Mouse (Mus musculus): ENCODE results near the gene Rcvrn. TPM values are rescaled to one million over a fixed set of nuclear protein-coding genes. Genes with fewer than 3 reads are reported as not detected.

The Rcvrn gene
- total and polyA plus RNA-seq, 2 experiments from 2014 or later: not detected

DNA sequence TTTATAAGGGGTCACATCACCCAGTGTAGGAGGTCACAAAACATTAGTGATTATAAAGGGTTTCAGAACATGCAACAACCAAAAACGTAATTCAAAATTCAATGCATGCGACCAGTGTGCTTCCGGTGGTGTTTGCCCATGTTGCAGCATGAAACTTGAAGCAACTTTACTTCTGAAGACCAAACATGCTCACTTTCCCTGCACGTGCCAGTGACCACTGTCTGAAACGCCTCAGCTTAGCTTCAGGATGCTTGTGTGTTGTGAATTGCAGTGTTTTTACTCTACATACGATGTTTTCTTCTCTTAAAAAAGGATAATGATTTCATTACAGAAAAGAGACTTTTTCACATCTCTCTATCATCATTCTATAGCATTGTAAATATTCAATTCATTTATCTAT is 43.2 kb downstream of the Rcvrn start:
- H3K9me3 ChIP-seq (replicated peaks; ENCODE audit: control insufficient read depth, low read length): no peaks in the 10 kb centered on the region
- no peaks in the 10 kb centered on the region for H3K4me1 ChIP-seq (ENCODE audit: control insufficient read depth, insufficient read depth)
- no peak overlapping the region for H3K27ac ChIP-seq (ENCODE audit: low read depth)
- no peaks in the 10 kb centered on the region for H3K36me3 ChIP-seq (replicated peaks; ENCODE audit: control insufficient read depth, insufficient read depth, low read length)
- H3K4me2 ChIP-seq (ENCODE audit: low read depth, low read length): no peak overlapping the region
- DNase-seq (ENCODE audit: low spot score) (no peak), ATAC-seq (ENCODE audit: insufficient read depth, low read depth) (no peak)
- 79% methylated on average over 6 of the region's 6 CpGs for WGBS
- TF ChIP-seq CTCF (IDR thresholded peaks at IDR 0.05; ENCODE audit: low read depth) (no peak), EP300 (IDR thresholded peaks at IDR 0.05; ENCODE audit: low read depth) (no peak)
- H3K9ac ChIP-seq (replicated peaks; ENCODE audit: low read depth, low read length): no peak overlapping the region
- H3K27me3 ChIP-seq (ENCODE audit: control insufficient read depth, insufficient read depth, low read length): no peaks in the 10 kb centered on the region
- H3K4me3 ChIP-seq (ENCODE audit: low read depth, low read length): no peak overlapping the region

GRCm38 (mm10) chr11:67738846-67739490 is 43.8 kb downstream of the Rcvrn start:
- DNase-seq (ENCODE audit: low spot score) (no peak), ATAC-seq (ENCODE audit: insufficient read depth, low read depth) (no peak)
- no peak for TF ChIP-seq CTCF (IDR thresholded peaks at IDR 0.05; ENCODE audit: low read depth)
- no peak for TF ChIP-seq EP300 (IDR thresholded peaks at IDR 0.05; ENCODE audit: low read depth)
- Histone ChIP-seq H3K9me3 (replicated peaks; ENCODE audit: control insufficient read depth, low read length) (no peaks in the 10 kb centered on the region), H3K9ac (replicated peaks; ENCODE audit: low read depth, low read length) (no peak overlapping the region), H3K4me2 (ENCODE audit: low read depth, low read length) (no peak overlapping the region), H3K4me1 (ENCODE audit: control insufficient read depth, insufficient read depth) (no peaks in the 10 kb centered on the region), H3K36me3 (replicated peaks; ENCODE audit: control insufficient read depth, insufficient read depth, low read length) (no peaks in the 10 kb centered on the region), H3K27ac (ENCODE audit: low read depth) (no peak overlapping the region), H3K4me3 (ENCODE audit: low read depth, low read length) (no peak overlapping the region), H3K27me3 (ENCODE audit: control insufficient read depth, insufficient read depth, low read length) (no peaks in the 10 kb centered on the region)
- WGBS: 82% methylated on average over 5 of the region's 5 CpGs

GRCm38 (mm10) chr11:67741569-67741968 is 46.4 kb downstream of the Rcvrn start:
- Histone ChIP-seq H3K9me3 (replicated peaks; ENCODE audit: control insufficient read depth, low read length) (no peaks in the 10 kb centered on the region), H3K9ac (replicated peaks; ENCODE audit: low read depth, low read length) (no peak overlapping the region), H3K27me3 (ENCODE audit: control insufficient read depth, insufficient read depth, low read length) (no peaks in the 10 kb centered on the region), H3K4me2 (ENCODE audit: low read depth, low read length) (no peak overlapping the region), H3K4me3 (ENCODE audit: low read depth, low read length) (no peak overlapping the region), H3K4me1 (ENCODE audit: control insufficient read depth, insufficient read depth) (no peaks in the 10 kb centered on the region), H3K36me3 (replicated peaks; ENCODE audit: control insufficient read depth, insufficient read depth, low read length) (no peaks in the 10 kb centered on the region), H3K27ac (ENCODE audit: low read depth) (no peak overlapping the region)
- no peak for ATAC-seq (ENCODE audit: insufficient read depth, low read depth)
- TF ChIP-seq EP300 (IDR thresholded peaks at IDR 0.05; ENCODE audit: low read depth): no peak
- TF ChIP-seq CTCF (IDR thresholded peaks at IDR 0.05; ENCODE audit: low read depth): peak; percentile 48
- peak; percentile 16 for DNase-seq (ENCODE audit: low spot score)

Other genes starting within 250 kb of the Rcvrn start
- 5.3 and 23.2 TPM in 2 replicates for gene Gas7, start 239.9 kb upstream of the Rcvrn start, total RNA-seq (2014; rRNA removed; ENCODE audit: low replicate concordance)
- gene Gas7, start 239.9 kb upstream of the Rcvrn start, polyA plus RNA-seq (2015; fragmentation: Nextera tagmentation; extraction: Ambion mirVana): 4.6 and 4.8 TPM in 2 replicates
- not detected in 2 replicates for gene Glp2r, start 75.8 kb downstream of the Rcvrn start, total RNA-seq (2014; rRNA removed; ENCODE audit: low replicate concordance)
- not detected in 2 replicates for gene Glp2r, start 75.8 kb downstream of the Rcvrn start, polyA plus RNA-seq (2015; fragmentation: Nextera tagmentation; extraction: Ambion mirVana)
- not detected in 2 replicates for gene Gsg1l2, start 79.3 kb downstream of the Rcvrn start, total RNA-seq (2014; rRNA removed; ENCODE audit: low replicate concordance)
- not detected in 2 replicates for gene Gsg1l2, start 79.3 kb downstream of the Rcvrn start, polyA plus RNA-seq (2015; fragmentation: Nextera tagmentation; extraction: Ambion mirVana)
- gene Dhrs7c, start 102.9 kb downstream of the Rcvrn start, total RNA-seq (2014; rRNA removed; ENCODE audit: low replicate concordance): 148 TPM in 2 replicates
- 92.5 and 94.9 TPM in 2 replicates for gene Dhrs7c, start 102.9 kb downstream of the Rcvrn start, polyA plus RNA-seq (2015; fragmentation: Nextera tagmentation; extraction: Ambion mirVana)
- 2.9 and 3.9 TPM in 2 replicates for gene Usp43, start 226.8 kb downstream of the Rcvrn start, total RNA-seq (2014; rRNA removed; ENCODE audit: low replicate concordance)
- 0.55 and 0.66 TPM in 2 replicates for gene Usp43, start 226.8 kb downstream of the Rcvrn start, polyA plus RNA-seq (2015; fragmentation: Nextera tagmentation; extraction: Ambion mirVana)